Mouse (Mus musculus) olfactory bulb, adult 2 months (tissue): ENCODE data around the gene Tsc22d1. TPM values are rescaled to one million over a fixed set of nuclear protein-coding genes. Genes with fewer than 3 reads are reported as not detected.

Experiments
- H3K27ac ChIP-seq: fragments of 200-500 bp; 2 replicates; pipeline ENCODE4 v1.5.1; 2012; ENCODE audit warnings: low read depth, low read length; ENCODE audit not compliant: insufficient read depth
- H3K4me1 ChIP-seq: fragments of 200-500 bp; 2 replicates; pipeline ENCODE4 v1.6.1; 2012; ENCODE audit warnings: low read length; ENCODE audit not compliant: control insufficient read depth, insufficient read depth
- H3K4me3 ChIP-seq: fragments of 200-500 bp; 2 replicates; pipeline ENCODE4 v1.5.1; 2012; ENCODE audit warnings: mild to moderate bottlenecking, low read depth, low read length, moderate library complexity; ENCODE audit not compliant: insufficient read depth
- CTCF ChIP-seq: fragments of 200-500 bp; IDR thresholded peaks from 2 replicates; pipeline ENCODE4 v1.5.1; 2012; ENCODE audit warnings: low read depth, mild to moderate bottlenecking, low read length, moderate library complexity; ENCODE audit not compliant: insufficient read depth
- POLR2A ChIP-seq: fragments of 200-500 bp; IDR thresholded peaks from 2 replicates; pipeline ENCODE4 v1.6.1; 2012; ENCODE audit warnings: mild to moderate bottlenecking, low read depth, low read length, moderate library complexity; ENCODE audit not compliant: insufficient read depth
- WGBS: fragments of 180-500 bp; shearing (Covaris S2); methylation state at CpG from one replicate; pipeline ENCODE4 v1.1.7; 2018; 5-methylcytosine and 5-hydroxymethylcytosine counted together
- polyA plus RNA-seq: library from polyadenylated mRNA; stranded (reverse); fragments of >200 nt; gene quantifications from 2 replicates; pipeline ENCODE4 v1.2.4, GENCODE M21; 2012; ENCODE audit warnings: low replicate concordance; ENCODE audit not compliant: missing spikeins, insufficient read depth, insufficient read length

Tsc22d1 gene
- polyA plus RNA-seq, 1 experiment: 635 TPM

DNA sequence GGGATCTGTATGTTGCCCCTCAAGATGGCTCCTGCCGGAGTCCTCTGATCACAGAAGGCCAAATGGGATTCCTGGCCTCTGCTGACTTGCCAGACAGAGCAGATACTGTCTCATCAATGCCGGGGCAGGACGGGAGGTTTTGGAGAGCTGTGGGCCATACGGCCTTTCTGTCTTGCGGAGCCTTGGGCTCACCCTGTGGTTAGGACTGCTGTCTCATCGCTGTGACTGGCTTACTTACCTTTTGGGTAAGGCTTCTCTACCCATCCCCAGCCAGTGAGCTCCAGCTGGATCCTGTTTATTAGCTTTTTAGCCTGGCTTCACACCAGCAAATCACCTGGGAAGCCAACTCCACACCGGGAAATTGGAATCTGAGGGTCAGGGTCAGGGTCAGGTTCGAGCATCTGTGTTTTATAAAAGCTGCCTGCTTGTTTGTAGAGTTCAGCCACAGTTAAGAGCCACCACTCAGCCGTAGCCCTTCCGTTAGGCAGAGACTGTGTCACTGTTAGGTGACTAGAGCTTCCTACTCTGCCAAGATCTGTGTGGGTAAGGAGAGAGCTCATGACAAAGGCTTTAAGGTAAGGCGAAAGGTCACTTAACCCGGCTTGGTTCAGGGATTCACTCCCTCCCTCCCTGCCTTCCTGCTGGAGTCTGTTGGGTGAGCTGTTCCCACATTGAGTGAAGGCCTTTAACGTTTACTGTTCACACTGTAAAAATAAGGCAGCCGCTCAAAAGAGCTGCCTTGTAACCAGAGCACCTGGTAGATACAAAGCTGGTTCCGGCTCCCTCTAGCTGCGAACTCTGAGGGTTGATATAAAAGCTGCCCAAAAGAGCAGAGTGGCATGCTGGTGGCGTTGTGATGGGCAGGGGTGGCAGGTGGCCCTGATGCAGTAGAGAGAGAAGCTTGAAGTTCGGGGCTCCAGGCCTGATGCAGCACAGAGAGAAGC, 73.6 kb downstream of the Tsc22d1 start:
- no peak overlapping the region for H3K4me3 ChIP-seq
- H3K27ac ChIP-seq: no peak overlapping the region
- WGBS: 68% methylated on average over 18 of the region's 18 CpGs
- TF ChIP-seq POLR2A (no peak), CTCF (no peak)
- H3K4me1 ChIP-seq: peaks cover 11% of the 10 kb centered on the region; the same call in 1 of the 2 replicates

DNA sequence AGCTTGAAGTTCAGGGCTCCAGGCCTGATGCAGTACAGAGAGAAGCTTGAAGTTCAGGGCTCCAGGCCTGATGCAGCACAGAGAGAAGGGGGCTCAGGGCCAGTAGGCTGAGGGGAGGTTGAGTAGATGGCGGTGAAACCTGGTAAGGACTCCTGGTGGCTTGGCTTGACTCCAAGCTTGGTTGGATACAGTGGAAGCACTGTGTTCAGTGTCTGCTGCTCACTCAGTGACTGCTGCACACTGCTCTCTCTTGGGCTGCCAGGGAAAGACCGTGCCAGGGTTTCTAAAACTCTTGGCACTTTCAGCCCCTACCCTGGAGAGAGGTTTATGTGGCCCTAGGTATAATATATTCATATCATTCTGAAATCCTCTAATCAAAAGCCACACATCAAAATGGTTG, 74.4 kb downstream of the Tsc22d1 start:
- WGBS: 55% methylated on average over 2 of the region's 2 CpGs
- TF ChIP-seq POLR2A (no peak), CTCF (no peak)
- H3K27ac ChIP-seq: no peak overlapping the region

DNA sequence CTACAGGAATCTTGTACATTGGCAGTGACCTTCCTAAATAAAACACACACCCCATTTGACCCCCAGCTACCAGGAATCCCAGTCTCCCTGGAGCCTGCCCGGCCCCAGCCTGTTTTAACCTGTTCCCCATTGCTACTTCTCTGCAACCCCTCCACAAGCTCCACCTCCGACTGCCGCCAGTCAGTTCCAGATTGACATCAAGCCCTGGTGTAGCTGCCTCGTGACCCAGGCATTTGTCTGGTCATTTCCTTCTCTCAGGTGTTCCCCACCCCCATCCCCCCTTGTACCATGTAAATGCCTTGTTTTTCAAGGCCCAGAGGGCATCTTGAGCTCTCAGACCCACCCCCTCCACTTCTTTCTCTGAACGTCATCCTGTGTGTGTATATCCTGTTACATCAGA, 80.3 kb downstream of the Tsc22d1 start:
- peaks cover 10% of the 10 kb centered on the region for H3K4me1 ChIP-seq
- H3K4me3 ChIP-seq: no peak overlapping the region
- 77% methylated on average over 5 of the region's 5 CpGs for WGBS
- TF ChIP-seq CTCF: no peak
- TF ChIP-seq POLR2A: no peak
- no peak overlapping the region for H3K27ac ChIP-seq

More for the DNA sequence above, 74.4 kb downstream of the Tsc22d1 start:
- Histone ChIP-seq H3K4me1 (peaks cover 11% of the 10 kb centered on the region; the same call in 1 of the 2 replicates), H3K4me3 (no peak overlapping the region)

- H3K27ac ChIP-seq: no peak overlapping the region
- TF ChIP-seq CTCF (no peak), POLR2A (no peak)
- peaks cover 12% of the 10 kb centered on the region for H3K4me1 ChIP-seq
- 58% methylated on average over 9 of the region's 9 CpGs for WGBS
- no peak overlapping the region for H3K4me3 ChIP-seq
Observed at GRCm38 (mm10) chr14:76497187-76497586, 82.4 kb downstream of the Tsc22d1 start.

- 65% methylated on average over 7 of the region's 7 CpGs for WGBS
- Histone ChIP-seq H3K4me3 (no peak overlapping the region), H3K27ac (no peak overlapping the region), H3K4me1 (peaks cover 12% of the 10 kb centered on the region)
- TF ChIP-seq POLR2A (no peak), CTCF (no peak)
Observed at GRCm38 (mm10) chr14:76498210-76498609, 83.4 kb downstream of the Tsc22d1 start.

DNA sequence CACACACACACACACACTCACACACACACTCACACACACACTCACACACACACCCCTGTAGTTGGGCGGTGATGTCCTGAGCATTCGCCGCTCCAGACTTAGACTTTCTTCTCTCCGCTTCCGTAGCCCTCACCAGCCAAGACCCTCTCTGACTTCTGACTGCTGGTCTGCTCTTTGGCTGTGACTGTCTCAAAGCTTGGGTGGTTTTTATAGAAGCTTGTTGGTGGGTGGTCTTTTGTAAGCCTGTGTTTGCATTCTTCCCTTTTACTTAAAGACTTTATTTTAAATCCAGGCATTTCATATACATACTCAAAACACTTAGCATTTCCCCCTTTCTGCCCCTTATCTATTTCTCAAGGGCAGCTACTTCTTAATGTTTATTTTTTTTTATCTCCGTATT, 84.7 kb downstream of the Tsc22d1 start:
- WGBS: 92% methylated on average over 6 of the region's 6 CpGs
- Histone ChIP-seq H3K27ac (no peak overlapping the region), H3K4me3 (no peak overlapping the region), H3K4me1 (peaks cover 12% of the 10 kb centered on the region)
- TF ChIP-seq POLR2A (no peak), CTCF (no peak)

DNA sequence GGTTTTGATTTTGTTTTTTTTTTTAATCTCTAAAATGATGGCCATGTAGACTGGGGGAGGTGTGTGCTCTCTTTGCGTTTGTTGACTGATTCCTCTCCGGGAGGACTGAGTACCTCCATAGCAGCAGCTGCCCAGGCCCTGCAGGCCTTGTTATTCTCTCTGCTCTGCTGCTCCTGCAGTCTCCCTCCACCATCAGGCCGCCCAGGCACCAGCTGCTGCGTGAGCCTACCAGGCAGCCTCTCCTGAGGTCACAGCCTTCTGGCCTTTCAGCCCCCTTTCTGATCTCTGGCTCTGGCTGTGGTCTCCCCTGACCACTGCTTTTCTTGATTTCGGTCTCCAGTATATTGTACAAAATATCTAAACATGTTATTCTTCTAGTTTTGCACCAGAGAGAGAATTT, 85.3 kb downstream of the Tsc22d1 start:
- Histone ChIP-seq H3K4me3 (no peak overlapping the region), H3K27ac (no peak overlapping the region), H3K4me1 (peaks cover 12% of the 10 kb centered on the region)
- TF ChIP-seq POLR2A (no peak), CTCF (no peak)
- 53% methylated on average over 5 of the region's 5 CpGs for WGBS

GRCm38 (mm10) chr14:76503231-76503851, 88.6 kb downstream of the Tsc22d1 start:
- no peak for TF ChIP-seq CTCF
- no peak for TF ChIP-seq POLR2A
- Histone ChIP-seq H3K4me3 (peak overlapping the region; percentile 37), H3K27ac (peak overlapping the region; percentile 94), H3K4me1 (peaks cover 13% of the 10 kb centered on the region)
- 2% methylated on average over 13 of the region's 13 CpGs for whole genome bisulfite sequencing

GRCm38 (mm10) chr14:76504121-76504737, 89.5 kb downstream of the Tsc22d1 start:
- WGBS: under 1% methylated on average over 52 of the region's 52 CpGs
- Histone ChIP-seq H3K27ac (peak overlapping the region; percentile 99), H3K4me1 (peaks cover 13% of the 10 kb centered on the region), H3K4me3 (peak overlapping the region; percentile 70)
- TF ChIP-seq POLR2A (peak; percentile 100), CTCF (no peak)

DNA sequence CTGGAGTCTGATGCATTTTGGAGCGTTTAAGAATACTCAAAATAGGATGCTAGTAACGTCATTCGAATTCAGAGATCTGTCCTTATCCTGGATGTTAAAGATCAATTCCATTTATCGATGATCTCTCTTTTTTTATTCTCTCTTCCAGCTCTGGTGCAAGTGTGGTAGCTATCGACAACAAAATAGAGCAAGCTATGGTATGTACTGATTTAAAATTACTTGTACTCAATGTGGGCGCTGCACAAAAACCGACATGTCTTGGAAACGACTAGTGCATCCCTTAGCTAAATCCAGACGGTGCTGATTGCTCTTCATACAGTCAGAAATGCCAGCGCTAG, 90.3 kb downstream of the Tsc22d1 start:
- H3K4me3 ChIP-seq: peak overlapping the region; percentile 88
- H3K4me1 ChIP-seq: peaks cover 11% of the 10 kb centered on the region
- H3K27ac ChIP-seq: peak overlapping the region; percentile 99
- WGBS: under 1% methylated on average over 10 of the region's 10 CpGs
- TF ChIP-seq CTCF (no peak), POLR2A (no peak)
